Mouse (Mus musculus) bone marrow, adult 2 months (tissue): ENCODE data around the gene Ankrd33b.

ENCODE experiments used
- CTCF ChIP-seq: fragments of 200-500 bp; IDR thresholded peaks from 2 replicates; pipeline ENCODE4 v1.5.1; 2011; ENCODE audit warnings: low read length, control low read depth; ENCODE audit not compliant: control insufficient read depth, insufficient read depth
- POLR2A ChIP-seq: fragments of 200-500 bp; IDR thresholded peaks from 2 replicates; pipeline ENCODE4 v1.6.1; 2011; ENCODE audit warnings: low read depth, mild to moderate bottlenecking, control low read depth, low read length, borderline replicate concordance; ENCODE audit not compliant: control insufficient read depth

GRCm38 (mm10) chr15:31248882-31249281 is 118.6 kb downstream of the Ankrd33b start:
- TF ChIP-seq CTCF (no peak), POLR2A (no peak)
